9 mouse cellular contexts compared by ENCODE assay signal in genomic region chr2:70127351-70128148, GRCm38 (mm10).
DNase-seq lines count a peak whose midpoint lies in the region; ATAC-seq and TF ChIP-seq lines count a peak whose summit lies in the region.
"Had no signal": no experiment of that assay in that cellular context is flagged by ENCODE, and none has a peak within 500 bp of the region (broad histone marks: within the 10 kb centered on the region; RNA-seq: fewer than 3 reads in every experiment).

No protein-coding gene starts in this region.

- no peak overlapping the region for H3K27ac ChIP-seq in heart, postnatal 0 days (ENCODE audit: low read depth)
- H3K27ac ChIP-seq: liver, embryonic 13.5 days had no signal

- H3K27me3 ChIP-seq in heart, postnatal 0 days (ENCODE audit: control insufficient read depth, insufficient read depth, low read length), result peaks cover 22% of the 10 kb centered on the region

- DNase-seq in heart, postnatal 0 days (ENCODE audit: low spot score), result no peak
- no peak for DNase-seq in heart, adult 9 months (ENCODE audit: low spot score in 2 of 2)
- peak; percentile 43 for DNase-seq in ZHBTc4 (ENCODE audit: low read depth, low spot score)
- DNase-seq in naive thymus-derived CD4-positive, alpha-beta T cell, adult 2 months (ENCODE audit: low read depth), result peak; percentile 13
- DNase-seq in urinary bladder, adult 2 months (ENCODE audit: low spot score), result no peak
- DNase-seq in ovary, adult 18-20 months (ENCODE audit: low spot score), result no peak
- DNase-seq in heart, postnatal 4 days, result no peak

- WGBS in heart, postnatal 0 days, result 17% methylated on average over 21 of the region's 21 CpGs

- no peaks in the 10 kb centered on the region for H3K9me3 ChIP-seq in heart, postnatal 0 days (replicated peaks; ENCODE audit: control insufficient read depth, low read length)
- H3K9me3 ChIP-seq: liver, embryonic 13.5 days had no signal

- TF ChIP-seq CTCF in heart, postnatal 0 days (IDR thresholded peaks at IDR 0.05; ENCODE audit: low read depth), result no peak

- H3K9ac ChIP-seq in heart, postnatal 0 days (replicated peaks; ENCODE audit: low read depth, low read length), result no peak overlapping the region
- H3K9ac ChIP-seq: liver, embryonic 13.5 days had no signal

- ATAC-seq in heart, postnatal 0 days (ENCODE audit: insufficient read depth, low read depth), result no peak
- peak; percentile 39 to 68; a peak in 3 of 4 replicates for ATAC-seq in hematopoietic stem cell, adult 5-6 weeks (replicated peaks in 1 of 2; ENCODE audit: insufficient read depth in 1 of 2, low FRiP score in 2 of 2, low TSS enrichment in 1 of 2, low read depth in 1 of 2, poor library complexity in 2 of 2, severe bottlenecking in 2 of 2)

- H3K36me3 ChIP-seq in heart, postnatal 0 days (replicated peaks; ENCODE audit: control insufficient read depth, insufficient read depth, low read length), result no peaks in the 10 kb centered on the region
- H3K36me3 ChIP-seq: liver, embryonic 13.5 days had no signal

- no peak overlapping the region for H3K4me3 ChIP-seq in heart, postnatal 0 days (ENCODE audit: low read depth, low read length)
- H3K4me3 ChIP-seq: liver, embryonic 13.5 days had no signal

- H3K4me2 ChIP-seq in heart, postnatal 0 days (ENCODE audit: low read depth, low read length), result peak overlapping the region; percentile 9; the same call in 1 of the 2 replicates
- H3K4me2 ChIP-seq: liver, embryonic 13.5 days had no signal

- no peak for TF ChIP-seq EP300 in heart, postnatal 0 days (IDR thresholded peaks at IDR 0.05; ENCODE audit: low read depth)

- H3K4me1 ChIP-seq in heart, postnatal 0 days (ENCODE audit: control insufficient read depth, insufficient read depth), result 0 out of 2 replicates have a peak, but pooled peaks cover 6% of the 10 kb centered on the region
- H3K4me1 ChIP-seq: liver, embryonic 13.5 days had no signal

Comparison
In these comparisons a context has a peak if more than half of its experiments do, and no peak if none do; other contexts are left out.
1. DNase-seq: peak in ZHBTc4 (single experiment) and naive thymus-derived CD4-positive, alpha-beta T cell, adult 2 months (single experiment); none in heart, postnatal 0 days (single experiment), heart, adult 9 months (0 of 2), urinary bladder, adult 2 months (single experiment), ovary, adult 18-20 months (single experiment) and heart, postnatal 4 days (single experiment).